Mouse (Mus musculus) heart, postnatal 0 days (tissue): Measurements from ENCODE around the gene Ntpcr.

Source experiments
- CTCF ChIP-seq: IDR thresholded peaks from 2 replicates; pipeline ENCODE4 v1.5.1; 2016; ENCODE audit warnings: antibody characterized with exemption, control low read depth, low read depth
- EP300 ChIP-seq: IDR thresholded peaks from 2 replicates; pipeline ENCODE4 v1.6.1; 2016; ENCODE audit warnings: antibody characterized with exemption, low read depth

DNA sequence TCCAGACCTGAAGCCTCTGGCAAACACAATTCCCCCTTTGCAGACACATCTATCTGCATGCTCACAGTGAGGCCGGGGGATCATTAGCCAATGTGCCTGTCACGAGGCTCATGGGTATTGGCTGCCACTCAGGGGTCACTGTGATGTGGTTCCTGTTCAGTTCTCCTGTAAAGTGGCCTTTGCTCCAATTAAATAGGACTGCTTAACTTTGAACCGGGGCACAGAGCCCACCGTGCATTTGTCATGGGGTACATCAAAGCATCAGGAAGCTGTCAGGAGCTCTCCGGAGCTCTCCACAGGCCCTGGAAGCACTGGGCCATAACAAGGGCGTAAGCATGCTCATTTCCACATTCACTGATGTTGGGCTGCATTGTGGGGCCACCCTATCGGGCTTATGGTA lies 13.2 kb upstream of the Ntpcr start:
- no peak for TF ChIP-seq EP300
- TF ChIP-seq CTCF: no peak
